Mouse (Mus musculus) limb, embryonic 11.5 days (tissue): ENCODE measurements around the gene Olfr694. TPM values are rescaled to one million over a fixed set of nuclear protein-coding genes. Genes with fewer than 3 reads are reported as not detected.

Experiments used
- ATAC-seq: fragments of 200-750 bp; cut with Nextera tagmentation; 2 replicates; pipeline ENCODE4 v1.8.0; 2017; ENCODE audit warnings: low read depth; ENCODE audit not compliant: insufficient number of reproducible peaks, low FRiP score, low TSS enrichment
- DNase-seq: peaks from one replicate; pipeline ENCODE4 v3.0.0-alpha.2; 2015; ENCODE audit warnings: low spot score
- H3K27ac ChIP-seq: fragments of 300-500 bp; sonication (generic); replicated peaks from 2 replicates; pipeline ENCODE4 v1.5.1; 2014; ENCODE audit warnings: low read depth, mild to moderate bottlenecking, low read length
- H3K27me3 ChIP-seq: fragments of 300-500 bp; sonication (generic); 2 replicates; pipeline ENCODE4 v1.6.1; 2014; ENCODE audit warnings: mild to moderate bottlenecking, low read length, mixed read lengths; ENCODE audit not compliant: control insufficient read depth, insufficient read depth
- H3K36me3 ChIP-seq: fragments of 300-500 bp; sonication (generic); 2 replicates; pipeline ENCODE4 v1.6.1; 2014; ENCODE audit warnings: mild to moderate bottlenecking, low read length, moderate library complexity, mixed read lengths; ENCODE audit not compliant: control insufficient read depth, insufficient read depth
- H3K4me1 ChIP-seq: fragments of 300-500 bp; sonication (generic); 2 replicates; pipeline ENCODE4 v1.6.1; 2014; ENCODE audit warnings: low read length, mixed read lengths; ENCODE audit not compliant: control insufficient read depth, insufficient read depth
- H3K4me2 ChIP-seq: fragments of 300-500 bp; sonication (generic); 2 replicates; pipeline ENCODE4 v1.6.1; 2014; ENCODE audit warnings: low read depth, mild to moderate bottlenecking, moderate library complexity; ENCODE audit not compliant: severe bottlenecking
- H3K4me3 ChIP-seq: fragments of 300-500 bp; sonication (generic); 2 replicates; pipeline ENCODE4 v1.5.1; 2014; ENCODE audit warnings: low read depth, low read length
- H3K9ac ChIP-seq: fragments of 300-500 bp; sonication (generic); 2 replicates; pipeline ENCODE4 v1.6.1; 2014; ENCODE audit warnings: mild to moderate bottlenecking, low read length
- H3K9me3 ChIP-seq: fragments of 300-500 bp; sonication (generic); 2 replicates; pipeline ENCODE4 v1.6.1; 2016; ENCODE audit warnings: low read length; ENCODE audit not compliant: control insufficient read depth
- WGBS: fragments of 180-500 bp; shearing (Covaris S2); extraction: QIAGEN DNeasy Blood & Tissue Kit; methylation state at CpG from one replicate; pipeline ENCODE4 v1.1.7; 2014; 5-methylcytosine and 5-hydroxymethylcytosine counted together
- polyA plus RNA-seq: library from polyadenylated mRNA; unstranded; fragments of >200 nt; fragmentation: Nextera tagmentation; extraction: Ambion mirVana; gene quantifications from 2 replicates; pipeline ENCODE4 v1.2.1, GENCODE M21; 2014

Gene Olfr694
- polyA plus RNA-seq, 1 experiment from 2014 or later: not detected

DNA sequence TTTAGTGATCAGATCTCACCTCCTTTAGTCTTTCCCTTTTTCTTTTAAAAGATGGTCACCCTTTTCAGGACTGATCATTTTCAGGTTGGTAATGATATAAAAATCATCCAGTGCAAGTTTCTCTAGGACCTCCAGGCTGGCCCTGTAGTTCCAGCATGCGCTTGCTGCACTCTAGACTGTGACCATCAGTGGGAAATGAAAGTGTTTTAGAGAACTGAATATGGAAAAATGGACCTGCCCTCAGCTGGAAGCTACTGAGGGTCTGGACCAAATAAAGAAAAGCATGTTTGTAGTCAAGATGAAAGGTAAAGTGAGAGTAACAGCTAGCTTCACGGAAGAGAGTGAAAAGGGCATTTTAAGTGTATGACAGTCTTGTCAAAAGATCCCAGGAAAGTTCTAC lies 6.2 kb downstream of the Olfr694 start:
- H3K9ac ChIP-seq: no peak overlapping the region
- WGBS: 90% methylated on average over 2 of the region's 2 CpGs
- no peak overlapping the region for H3K4me2 ChIP-seq
- DNase-seq: no peak
- H3K4me1 ChIP-seq: no peaks in the 10 kb centered on the region
- no peaks in the 10 kb centered on the region for H3K27me3 ChIP-seq
- no peaks in the 10 kb centered on the region for H3K9me3 ChIP-seq
- ATAC-seq: no peak
- H3K36me3 ChIP-seq: no peaks in the 10 kb centered on the region
- H3K4me3 ChIP-seq: no peak overlapping the region
- no peak overlapping the region for H3K27ac ChIP-seq

DNA sequence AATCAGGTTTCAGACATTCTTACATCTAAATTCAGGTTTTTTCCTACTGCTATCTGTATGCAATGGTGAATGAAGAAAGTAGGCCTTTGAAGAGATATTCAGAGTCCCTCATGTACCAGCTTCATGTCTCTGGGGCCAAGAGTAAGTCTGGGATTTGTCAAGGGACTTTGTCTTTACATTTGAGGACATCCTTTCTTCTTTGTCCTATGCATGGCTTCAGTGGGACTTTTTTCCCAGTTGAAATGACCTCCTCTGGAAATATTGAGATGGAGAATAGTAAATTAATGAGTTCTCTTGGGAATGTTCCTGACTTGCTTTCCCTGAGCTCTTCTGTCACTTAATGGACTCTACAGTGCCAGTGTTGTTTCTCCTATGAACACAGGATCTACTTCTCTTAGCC lies 11.1 kb downstream of the Olfr694 start, which contains the start of gene Olfr693:
Gene Olfr693, minus strand, starts transcription at position 101 of the 400 bp plus-strand sequence.
- Histone ChIP-seq H3K9me3 (no peaks in the 10 kb centered on the region), H3K9ac (no peak within 1 kb of the TSS), H3K27ac (no peak within 1 kb of the TSS), H3K4me1 (no peaks in the 10 kb centered on the region), H3K27me3 (no peaks in the 10 kb centered on the region), H3K4me2 (no peak within 1 kb of the TSS), H3K36me3 (no peaks in the 10 kb centered on the region), H3K4me3 (no peak within 1 kb of the TSS)
- ATAC-seq: no peak
- DNase-seq: no peak

DNA sequence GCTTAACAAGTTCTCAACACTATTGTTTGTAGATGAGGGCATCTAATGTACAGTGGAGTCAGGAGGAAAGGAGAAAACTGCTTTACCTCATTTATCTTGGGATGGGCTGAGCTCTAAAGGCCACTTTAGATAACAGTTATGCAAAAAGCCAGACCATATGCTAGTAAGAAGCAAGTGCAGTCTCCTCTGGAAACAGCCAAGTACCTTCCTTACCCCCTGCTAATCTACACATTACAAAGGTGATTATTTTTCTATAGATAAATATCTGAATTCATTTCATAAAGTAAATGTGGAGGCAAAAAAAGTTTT lies 39.3 kb downstream of the Olfr694 start:
- H3K36me3 ChIP-seq: no peaks in the 10 kb centered on the region
- no peak overlapping the region for H3K9ac ChIP-seq
- H3K4me1 ChIP-seq: no peaks in the 10 kb centered on the region
- ATAC-seq: no peak
- no peak overlapping the region for H3K27ac ChIP-seq
- no peaks in the 10 kb centered on the region for H3K27me3 ChIP-seq
- no peak overlapping the region for H3K4me2 ChIP-seq
- no peak for DNase-seq
- H3K4me3 ChIP-seq: no peak overlapping the region
- no peaks in the 10 kb centered on the region for H3K9me3 ChIP-seq

DNA sequence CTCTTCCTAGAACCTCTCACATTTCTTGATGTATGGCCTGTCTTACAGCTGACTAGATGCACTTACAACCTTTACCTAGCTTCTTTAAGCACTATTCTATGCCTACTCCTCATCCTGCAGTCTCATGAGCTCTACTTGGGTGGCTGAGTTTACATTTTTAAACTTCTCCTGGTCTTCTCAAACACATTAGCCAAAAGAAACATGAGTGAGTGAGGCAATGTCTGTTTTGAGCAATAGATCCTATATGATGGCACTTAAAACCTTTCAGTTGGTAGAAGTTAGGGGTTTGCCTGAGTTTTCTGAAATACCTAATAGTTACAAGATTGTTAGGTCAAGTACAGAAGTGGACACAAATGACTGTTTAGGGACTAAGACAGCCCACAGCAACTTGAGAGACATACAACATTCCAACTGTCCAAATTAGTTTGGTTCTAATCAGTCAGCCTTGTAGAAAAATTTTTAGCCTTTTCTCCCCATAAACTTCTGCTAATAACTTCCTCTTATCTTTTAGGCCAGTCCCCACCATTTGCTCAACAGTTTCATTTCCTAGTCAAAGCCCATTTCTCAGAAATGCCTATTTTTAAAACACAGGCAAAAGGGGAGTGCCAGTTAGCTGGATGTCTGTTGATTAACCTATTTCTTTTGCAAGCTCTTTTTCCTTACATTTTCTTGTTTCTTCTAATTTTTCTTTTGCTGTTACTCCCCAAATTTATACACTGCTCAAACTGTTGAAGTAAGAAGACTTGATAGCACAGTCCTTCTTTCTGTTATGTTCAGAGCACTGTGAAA lies 39.9 kb downstream of the Olfr694 start:
- no peaks in the 10 kb centered on the region for H3K4me1 ChIP-seq
- no peak overlapping the region for H3K4me3 ChIP-seq
- no peaks in the 10 kb centered on the region for H3K9me3 ChIP-seq
- H3K27me3 ChIP-seq: no peaks in the 10 kb centered on the region
- no peaks in the 10 kb centered on the region for H3K36me3 ChIP-seq
- no peak for DNase-seq
- no peak for ATAC-seq
- H3K4me2 ChIP-seq: no peak overlapping the region
- no peak overlapping the region for H3K9ac ChIP-seq
- H3K27ac ChIP-seq: no peak overlapping the region

DNA sequence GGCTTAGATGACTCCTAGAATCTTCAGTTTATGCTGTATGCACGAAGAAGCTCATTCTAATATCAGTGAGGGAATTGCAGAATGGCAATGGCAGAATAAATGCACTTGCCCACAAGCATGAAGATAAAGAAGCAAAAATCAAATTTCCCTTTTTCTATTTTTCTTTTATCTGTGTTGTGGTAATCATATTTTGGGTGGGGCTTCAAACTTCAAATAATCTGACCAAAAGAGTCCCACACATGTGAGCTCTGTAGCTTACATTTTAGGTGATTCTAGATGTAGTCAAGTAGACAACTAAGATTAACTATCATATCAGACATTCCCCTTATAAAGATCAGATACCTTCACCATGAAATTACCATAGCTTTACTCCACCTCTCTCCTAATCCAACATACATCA lies 41.8 kb downstream of the Olfr694 start:
- Histone ChIP-seq H3K4me3 (no peak overlapping the region), H3K9me3 (no peaks in the 10 kb centered on the region), H3K4me2 (no peak overlapping the region), H3K27ac (no peak overlapping the region), H3K36me3 (no peaks in the 10 kb centered on the region), H3K9ac (no peak overlapping the region), H3K27me3 (no peaks in the 10 kb centered on the region), H3K4me1 (no peaks in the 10 kb centered on the region)
- DNase-seq (no peak), ATAC-seq (no peak)
- 67% methylated on average over 1 of the region's 1 CpGs for WGBS

DNA sequence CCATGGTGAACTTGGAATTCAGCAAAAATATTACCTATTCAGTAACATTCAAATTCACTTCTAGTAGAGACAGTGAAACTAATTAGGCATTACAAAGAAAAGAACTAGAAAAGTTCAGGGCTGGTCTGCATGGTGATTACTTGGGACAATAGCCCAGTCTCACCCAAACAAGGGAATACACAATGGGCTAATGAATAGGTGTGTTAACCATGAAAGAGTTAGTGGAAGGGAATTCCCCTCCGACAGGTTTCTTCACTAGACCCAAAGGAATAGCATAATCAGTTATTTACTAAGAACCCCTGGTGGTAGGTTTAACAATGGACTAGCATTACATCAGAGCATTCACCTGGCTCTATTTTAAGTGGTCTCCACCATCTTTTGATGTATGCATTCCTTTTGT lies 46.4 kb downstream of the Olfr694 start:
- ATAC-seq: no peak
- Histone ChIP-seq H3K4me1 (no peaks in the 10 kb centered on the region), H3K4me2 (no peak overlapping the region), H3K9me3 (no peaks in the 10 kb centered on the region), H3K27ac (no peak overlapping the region), H3K9ac (no peak overlapping the region), H3K4me3 (no peak overlapping the region), H3K36me3 (no peaks in the 10 kb centered on the region), H3K27me3 (no peaks in the 10 kb centered on the region)
- 84% methylated on average over 1 of the region's 1 CpGs for WGBS
- DNase-seq: no peak

DNA sequence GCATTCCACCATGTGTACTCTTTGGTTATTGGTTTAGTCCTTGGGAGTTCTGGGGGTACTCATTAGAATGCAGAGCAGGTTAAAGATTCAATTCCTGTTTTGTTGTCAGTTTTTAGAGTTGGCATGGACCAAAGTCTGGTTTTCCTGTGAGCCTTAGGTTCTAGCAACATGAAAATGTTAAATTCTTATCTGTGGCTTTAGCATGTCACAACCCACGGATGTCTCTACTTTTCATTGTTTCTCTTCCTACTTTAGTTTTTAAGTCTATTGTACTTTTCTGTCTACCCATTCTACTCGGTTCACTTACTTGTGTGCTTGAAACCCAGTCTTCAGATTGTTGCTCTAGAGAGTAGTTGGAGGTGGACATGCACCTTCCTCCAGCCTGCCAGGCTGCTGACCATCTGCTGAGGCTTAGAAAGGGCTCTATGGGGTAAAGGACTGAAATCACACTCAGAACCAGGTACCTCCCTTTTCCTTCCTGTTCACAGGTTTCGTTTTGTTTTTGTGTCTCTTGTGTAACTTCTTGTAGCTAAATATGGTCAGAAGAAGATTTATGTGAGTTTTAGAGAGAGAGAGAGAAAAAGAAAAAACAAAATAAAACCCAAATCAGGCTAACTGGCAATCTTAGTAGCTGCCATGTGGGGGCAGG lies 47.3 kb downstream of the Olfr694 start:
- Histone ChIP-seq H3K4me2 (no peak overlapping the region), H3K4me1 (no peaks in the 10 kb centered on the region), H3K27me3 (no peaks in the 10 kb centered on the region), H3K36me3 (no peaks in the 10 kb centered on the region), H3K4me3 (no peak overlapping the region), H3K27ac (no peak overlapping the region), H3K9me3 (no peaks in the 10 kb centered on the region), H3K9ac (no peak overlapping the region)
- ATAC-seq: no peak
- DNase-seq: no peak
- 78% methylated on average over 3 of the region's 3 CpGs for WGBS

DNA sequence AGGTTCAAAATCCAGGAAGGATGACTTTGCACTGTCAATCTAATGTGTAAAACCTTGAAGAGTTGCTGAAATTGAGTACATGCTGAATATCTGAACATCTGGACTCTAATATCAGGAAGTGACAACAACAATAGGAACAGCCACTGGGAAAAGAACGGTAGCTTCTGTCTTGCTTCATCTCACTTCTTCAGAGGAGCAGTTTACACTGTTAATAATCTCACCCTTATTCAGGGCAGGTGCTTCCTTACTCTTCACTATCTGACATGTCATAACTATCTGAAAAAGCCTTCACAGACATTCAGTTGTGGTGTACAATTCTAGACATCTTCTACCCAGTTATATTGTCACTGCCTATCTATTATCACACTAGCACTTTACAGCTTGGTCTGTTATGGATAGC lies 50.8 kb downstream of the Olfr694 start:
- Histone ChIP-seq H3K27ac (no peak overlapping the region), H3K4me3 (no peak overlapping the region), H3K4me1 (no peaks in the 10 kb centered on the region), H3K27me3 (no peaks in the 10 kb centered on the region), H3K4me2 (no peak overlapping the region), H3K9ac (no peak overlapping the region), H3K9me3 (no peaks in the 10 kb centered on the region), H3K36me3 (no peaks in the 10 kb centered on the region)
- 65% methylated on average over 1 of the region's 1 CpGs for WGBS
- ATAC-seq (no peak), DNase-seq (no peak)

DNA sequence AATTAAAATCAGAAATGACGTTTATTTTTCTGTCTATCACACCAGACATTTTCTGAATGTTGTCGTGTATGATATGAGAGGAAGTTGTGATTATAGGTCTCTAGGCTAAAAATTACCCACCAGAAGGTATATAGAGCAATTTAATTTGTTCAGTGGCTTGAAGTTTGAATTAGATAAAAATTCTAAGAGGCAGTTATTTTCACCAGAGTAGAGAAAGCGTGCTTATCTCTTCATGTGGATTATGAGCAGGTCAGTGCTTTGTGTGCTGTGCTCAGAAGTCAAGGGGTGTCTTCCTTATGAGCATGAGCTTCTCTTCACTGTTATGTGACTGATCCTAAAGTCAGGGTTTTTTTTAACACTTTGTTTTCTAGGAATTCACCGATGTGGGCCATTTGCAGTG lies 56.1 kb downstream of the Olfr694 start:
- no peak overlapping the region for H3K4me3 ChIP-seq
- no peaks in the 10 kb centered on the region for H3K36me3 ChIP-seq
- no peak overlapping the region for H3K9ac ChIP-seq
- no peaks in the 10 kb centered on the region for H3K9me3 ChIP-seq
- DNase-seq (no peak), ATAC-seq (no peak)
- H3K4me1 ChIP-seq: no peaks in the 10 kb centered on the region
- WGBS: 90% methylated on average over 4 of the region's 4 CpGs
- no peak overlapping the region for H3K4me2 ChIP-seq
- H3K27me3 ChIP-seq: no peaks in the 10 kb centered on the region
- H3K27ac ChIP-seq: no peak overlapping the region
